Comparison of ENCODE assay signal across 24 mouse cellular contexts in genomic region chr9:56235281-56235680, GRCm38 (mm10).
DNase-seq lines count a peak whose midpoint lies in the region; ATAC-seq and TF ChIP-seq lines count a peak whose summit lies in the region.
"Had no signal": no experiment of that assay in that cellular context is flagged by ENCODE, and none has a peak within 500 bp of the region (broad histone marks: within the 10 kb centered on the region; RNA-seq: fewer than 3 reads in every experiment).

No protein-coding gene starts in this region.

- H3K4me1 ChIP-seq in heart, embryonic 13.5 days, result peaks cover 87% of the 10 kb centered on the region
- H3K4me1 ChIP-seq in embryonic facial prominence, embryonic 10.5 days, result peaks cover 14% of the 10 kb centered on the region
- H3K4me1 ChIP-seq in embryonic facial prominence, embryonic 13.5 days, result peaks cover 18% of the 10 kb centered on the region
- H3K4me1 ChIP-seq: forebrain, embryonic 10.5 days; hindbrain, embryonic 15.5 days; liver, embryonic 12.5 days had no signal

- no peak for TF ChIP-seq CTCF in left cerebral cortex, adult 2 months (IDR thresholded peaks at IDR 0.05)

- H3K27me3 ChIP-seq in heart, embryonic 13.5 days (replicated peaks), result no peaks in the 10 kb centered on the region
- no peaks in the 10 kb centered on the region for H3K27me3 ChIP-seq in embryonic facial prominence, embryonic 10.5 days (replicated peaks; ENCODE audit: low read depth, poor library complexity, severe bottlenecking)
- no peaks in the 10 kb centered on the region for H3K27me3 ChIP-seq in embryonic facial prominence, embryonic 13.5 days
- H3K27me3 ChIP-seq: CH12.LX; hindbrain, embryonic 15.5 days; limb, embryonic 13.5 days; liver, embryonic 12.5 days had no signal

- intact Hi-C loops in left cerebral cortex, adult 2 months (cut with DNase I), result no loop called here

- H3K9me3 ChIP-seq in heart, embryonic 13.5 days, result no peaks in the 10 kb centered on the region
- no peaks in the 10 kb centered on the region for H3K9me3 ChIP-seq in embryonic facial prominence, embryonic 10.5 days
- H3K9me3 ChIP-seq in embryonic facial prominence, embryonic 13.5 days, result no peaks in the 10 kb centered on the region
- H3K9me3 ChIP-seq: forebrain, embryonic 10.5 days; G1E; hindbrain, embryonic 15.5 days; limb, embryonic 13.5 days; liver, embryonic 12.5 days had no signal

- WGBS in heart, embryonic 13.5 days, result 49% methylated on average over 5 of the region's 5 CpGs
- 80% methylated on average over 5 of the region's 5 CpGs for WGBS in embryonic facial prominence, embryonic 10.5 days
- 59% methylated on average over 5 of the region's 5 CpGs for whole genome bisulfite sequencing in embryonic facial prominence, embryonic 13.5 days

- H3K36me3 ChIP-seq in heart, embryonic 13.5 days, result peaks cover 2% of the 10 kb centered on the region
- H3K36me3 ChIP-seq in embryonic facial prominence, embryonic 10.5 days (replicated peaks), result peaks cover 6% of the 10 kb centered on the region; the same call in 1 of the 2 replicates
- H3K36me3 ChIP-seq in embryonic facial prominence, embryonic 13.5 days, result peaks cover 5% of the 10 kb centered on the region; the same call in 1 of the 2 replicates
- H3K36me3 ChIP-seq: hindbrain, embryonic 15.5 days had no signal

- peak overlapping the region; percentile 31 for H3K4me2 ChIP-seq in heart, embryonic 13.5 days
- H3K4me2 ChIP-seq in embryonic facial prominence, embryonic 13.5 days, result no peak overlapping the region
- H3K4me2 ChIP-seq: hindbrain, embryonic 15.5 days; limb, embryonic 13.5 days; liver, embryonic 12.5 days had no signal

- ATAC-seq in heart, embryonic 13.5 days (ENCODE audit: extremely low read depth, insufficient number of reproducible peaks, low FRiP score, low TSS enrichment), result no peak
- ATAC-seq in embryonic facial prominence, embryonic 13.5 days (ENCODE audit: insufficient number of reproducible peaks, insufficient read depth, low FRiP score, low TSS enrichment, low read depth), result no peak
- ATAC-seq in monocyte, adult 5-6 weeks (replicated peaks; ENCODE audit: insufficient number of reproducible peaks, low FRiP score, low TSS enrichment, poor library complexity, severe bottlenecking), result no peak
- ATAC-seq: liver, embryonic 12.5 days; midbrain, embryonic 16.5 days had no signal

- H3K4me3 ChIP-seq in heart, embryonic 13.5 days, result no peak overlapping the region
- no peak overlapping the region for H3K4me3 ChIP-seq in left cerebral cortex, adult 2 months
- no peak overlapping the region for H3K4me3 ChIP-seq in embryonic facial prominence, embryonic 10.5 days
- H3K4me3 ChIP-seq in embryonic facial prominence, embryonic 13.5 days, result no peak overlapping the region
- H3K4me3 ChIP-seq: forebrain, embryonic 10.5 days; hindbrain, embryonic 15.5 days; limb, embryonic 13.5 days; liver, embryonic 12.5 days had no signal

- peak overlapping the region; percentile 93 for H3K27ac ChIP-seq in heart, embryonic 13.5 days (replicated peaks)
- H3K27ac ChIP-seq in left cerebral cortex, adult 2 months, result peak overlapping the region; percentile 9; the same call in 1 of the 2 replicates
- 0 out of 2 replicates have a peak overlapping the region, but pooled peaks have one; percentile 24 for H3K27ac ChIP-seq in embryonic facial prominence, embryonic 10.5 days (replicated peaks)
- H3K27ac ChIP-seq in embryonic facial prominence, embryonic 13.5 days, result peak overlapping the region; percentile 5; the same call in 1 of the 2 replicates
- H3K27ac ChIP-seq: forebrain, embryonic 10.5 days; hindbrain, embryonic 15.5 days; kidney, postnatal 0 days; limb, embryonic 13.5 days; liver, embryonic 12.5 days had no signal

- peak overlapping the region; percentile 42 for H3K9ac ChIP-seq in heart, embryonic 13.5 days
- H3K9ac ChIP-seq in embryonic facial prominence, embryonic 13.5 days, result no peak overlapping the region
- H3K9ac ChIP-seq: hindbrain, embryonic 15.5 days; limb, embryonic 13.5 days; liver, embryonic 12.5 days had no signal

- DNase-seq in heart, postnatal 4 days, result no peak
- no peak for DNase-seq in left cerebral cortex, adult 2 months (ENCODE audit: extremely low spot score in 1 of 2, low spot score in 2 of 2)
- no peak for DNase-seq in left cerebral cortex, adult 8-10 months (ENCODE audit: low spot score in 2 of 2)
- DNase-seq in embryonic facial prominence, embryonic 10.5 days (ENCODE audit: low spot score), result no peak
- DNase-seq: adrenal gland, adult 2 months; B cell, adult 2 months; cerebellum, adult 11 months; gastrocnemius, postnatal 14 days; kidney, adult 2 months; lung, adult 18-20 months; lung, postnatal 4 days; thymus, adult 2 months; thymus, postnatal 4 days had no signal

Comparison
In these comparisons a context has a peak if more than half of its experiments do, and no peak if none do; other contexts are left out.
1. H3K27ac ChIP-seq: peak in every context shown above with its lines; median percentile 93 in heart, embryonic 13.5 days; 24 in embryonic facial prominence, embryonic 10.5 days; 9 in left cerebral cortex, adult 2 months; 5 in embryonic facial prominence, embryonic 13.5 days.